Mouse (Mus musculus) c-Kit-positive CD71-positive TER-119-negative erythroid progenitor cells, embryonic 14.5 days (primary cell): Measurements from ENCODE around the gene Lrmda.

Experiments used
- DNase-seq: peaks from one replicate; pipeline ENCODE4 v3.0.0-alpha.2; 2013; ENCODE audit warnings: low read depth

Lrmda gene

GRCm38 (mm10) chr14:22019252-22019948 is at the start of gene Lrmda:
Gene Lrmda, plus strand, starts transcription at chr14:22019712.
- no peak for DNase-seq

- no peak for DNase-seq
Measured at GRCm38 (mm10) chr14:21981462-21981861, 38.0 kb upstream of the Lrmda start.

- no peak for DNase-seq
Measured at GRCm38 (mm10) chr14:21982096-21982591, 37.4 kb upstream of the Lrmda start.

- DNase-seq, result no peak
Measured at GRCm38 (mm10) chr14:21982592-21983310, 36.8 kb upstream of the Lrmda start.

- DNase-seq, result no peak
Measured at GRCm38 (mm10) chr14:21983311-21983949, 36.1 kb upstream of the Lrmda start.

GRCm38 (mm10) chr14:21983950-21984730 is 35.4 kb upstream of the Lrmda start:
- no peak for DNase-seq

GRCm38 (mm10) chr14:21984757-21985425 is 34.6 kb upstream of the Lrmda start:
- no peak for DNase-seq

- no peak for DNase-seq
Measured at GRCm38 (mm10) chr14:21985426-21985931, 34.0 kb upstream of the Lrmda start.

- no peak for DNase-seq
Measured at GRCm38 (mm10) chr14:21985981-21986732, 33.4 kb upstream of the Lrmda start.

GRCm38 (mm10) chr14:21986733-21987659 is 32.5 kb upstream of the Lrmda start:
- DNase-seq, result no peak

DNA sequence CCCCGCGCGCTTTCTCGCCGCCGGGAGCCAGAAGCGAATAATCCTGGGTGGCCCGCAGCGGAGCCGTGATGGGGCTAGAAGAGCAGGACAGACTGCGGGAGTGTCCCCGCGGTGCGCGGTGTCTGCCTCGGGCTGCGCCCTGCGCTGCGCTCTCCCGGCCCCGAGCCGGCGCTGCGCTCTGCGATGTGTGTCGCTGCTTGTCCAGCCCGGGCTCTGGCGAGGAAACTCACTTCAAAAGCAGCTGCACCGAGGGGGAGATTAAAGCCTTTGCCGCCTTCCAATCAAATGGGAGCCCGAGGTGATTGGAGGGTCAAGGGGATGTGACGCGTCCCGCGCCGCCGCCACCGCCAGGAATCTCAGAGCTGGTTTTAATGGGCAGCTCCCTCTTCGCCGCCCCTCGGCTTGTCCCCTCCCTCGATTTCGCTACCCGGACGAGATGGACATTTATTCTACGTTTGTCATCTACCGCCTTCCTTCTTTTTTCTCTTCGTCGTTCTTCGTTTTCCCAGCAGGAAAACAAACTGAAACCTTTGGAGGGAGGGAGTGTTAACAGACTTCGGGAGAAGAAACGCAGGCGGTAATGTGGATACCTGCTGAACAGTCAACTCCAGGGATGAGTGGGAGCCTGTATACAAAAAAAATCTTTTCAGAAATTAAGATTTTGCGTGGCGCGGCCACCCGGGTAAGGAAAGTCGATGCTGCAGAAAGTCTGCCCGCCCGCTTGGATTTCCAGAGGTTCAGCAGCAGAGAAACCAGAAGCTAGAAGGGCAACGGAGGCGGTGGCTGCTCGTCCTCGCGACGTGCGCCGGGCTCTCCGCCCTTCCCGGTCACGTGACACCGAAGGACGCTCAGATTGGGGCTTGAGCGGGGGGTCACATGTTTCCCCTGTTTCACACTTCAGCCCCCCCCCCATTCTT is 31.6 kb upstream of the Lrmda start:
- DNase-seq, result no peak

DNA sequence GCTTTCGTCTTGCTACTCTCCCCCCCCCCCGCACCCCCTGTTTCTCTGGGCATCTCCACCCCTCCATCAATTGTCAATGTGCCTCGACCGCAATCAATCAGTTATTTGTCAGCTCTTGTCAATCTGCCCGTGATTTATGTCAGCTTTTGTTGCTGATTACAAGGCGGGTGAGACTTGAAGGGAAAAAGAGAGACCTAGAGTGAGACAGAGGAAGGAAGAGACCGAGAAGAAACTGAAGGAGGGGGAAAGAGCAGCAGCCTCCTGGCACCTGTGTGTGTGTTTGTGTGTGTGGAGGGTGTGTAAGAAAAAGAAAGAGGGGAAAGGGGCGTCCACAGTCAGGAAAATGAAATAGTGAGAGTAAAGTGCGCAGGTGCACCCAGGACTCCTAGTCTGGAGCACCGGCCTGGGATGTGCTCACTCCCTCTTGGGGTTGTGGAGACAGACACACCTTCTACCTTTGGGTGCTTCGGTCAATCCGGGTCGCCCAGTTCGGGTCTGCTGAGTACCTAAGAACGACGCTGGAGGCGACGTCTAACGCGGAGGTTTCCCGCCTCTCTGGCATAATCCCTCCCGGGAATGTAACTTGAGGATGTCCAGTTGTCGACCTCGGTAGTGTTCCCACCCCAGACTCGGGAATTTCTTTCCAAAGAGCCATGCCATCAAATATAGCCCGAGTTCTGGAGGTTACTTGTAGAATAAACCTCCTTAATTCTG is 30.8 kb upstream of the Lrmda start:
- no peak for DNase-seq

- DNase-seq, result no peak
Measured at GRCm38 (mm10) chr14:21989291-21989913, 30.1 kb upstream of the Lrmda start, which contains the start of gene Zfp503. Gene Zfp503, minus strand, starts transcription at chr14:21989601.

GRCm38 (mm10) chr14:21990321-21991021 is 29.0 kb upstream of the Lrmda start:
- no peak for DNase-seq

DNA sequence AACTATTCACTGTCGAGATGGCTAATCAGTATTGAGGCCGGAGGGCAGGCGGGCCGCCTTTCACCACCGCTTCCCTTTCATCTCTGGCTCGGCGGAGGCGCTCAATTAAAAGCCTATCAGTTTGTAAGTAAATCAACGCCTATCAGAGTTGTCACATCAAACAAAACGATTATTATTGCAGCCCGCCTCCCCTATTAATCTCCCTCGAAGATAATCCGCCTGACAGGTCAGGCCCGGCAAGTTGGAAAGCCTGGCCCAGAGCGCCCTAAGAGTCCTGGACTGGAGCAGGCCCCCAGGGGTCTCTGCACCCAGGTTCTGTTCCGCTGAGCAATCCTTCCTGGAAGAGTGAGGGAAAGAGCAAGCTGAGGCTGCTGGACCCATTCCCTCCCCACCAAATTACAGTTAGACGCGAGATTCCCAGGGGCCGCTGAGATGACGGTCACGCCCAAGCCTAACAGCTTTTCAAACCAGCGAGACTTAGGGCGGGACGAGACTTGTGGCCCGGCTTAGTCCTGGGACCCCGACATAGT is 28.2 kb upstream of the Lrmda start:
- no peak for DNase-seq

- DNase-seq, result no peak
Measured at GRCm38 (mm10) chr14:21991856-21992255, 27.7 kb upstream of the Lrmda start.
